Mouse (Mus musculus): ENCODE measurements at regions not wholly inside any gene's neighbourhood (a gene's known extent, or its start where the extent isn't known, plus 50 kb on each side); places are given as distances from the start of the nearest gene placed in this dataset.
"Not testable (repeated sequence)": the region's sequence is repeated elsewhere in the genome, so short reads cannot be mapped to it uniquely, and the experiment has no call there.

DNA sequence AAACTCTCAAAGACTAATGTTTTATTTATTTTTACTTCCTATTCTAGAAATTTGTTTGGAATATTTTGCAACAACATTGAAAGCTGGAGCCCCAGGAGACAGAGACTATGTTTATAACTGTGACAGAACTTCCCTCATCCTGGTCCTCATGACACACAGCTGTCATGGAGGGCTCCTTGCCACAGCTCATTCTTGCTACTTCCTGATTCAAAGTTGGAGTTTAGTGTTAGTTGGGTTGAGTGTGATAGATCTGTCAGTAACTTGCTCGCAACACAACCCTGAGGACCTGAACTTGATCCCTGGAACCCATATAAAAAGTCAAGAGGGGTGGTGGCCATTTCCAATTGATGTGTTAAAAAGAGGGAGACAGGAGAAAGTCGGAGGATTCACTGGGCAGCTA is 328.3 kb upstream of the Nox3 start:
- no peak for ATAC-seq (ENCODE audit: extremely low read depth, insufficient number of reproducible peaks, low FRiP score, poor library complexity, severe bottlenecking)

DNA sequence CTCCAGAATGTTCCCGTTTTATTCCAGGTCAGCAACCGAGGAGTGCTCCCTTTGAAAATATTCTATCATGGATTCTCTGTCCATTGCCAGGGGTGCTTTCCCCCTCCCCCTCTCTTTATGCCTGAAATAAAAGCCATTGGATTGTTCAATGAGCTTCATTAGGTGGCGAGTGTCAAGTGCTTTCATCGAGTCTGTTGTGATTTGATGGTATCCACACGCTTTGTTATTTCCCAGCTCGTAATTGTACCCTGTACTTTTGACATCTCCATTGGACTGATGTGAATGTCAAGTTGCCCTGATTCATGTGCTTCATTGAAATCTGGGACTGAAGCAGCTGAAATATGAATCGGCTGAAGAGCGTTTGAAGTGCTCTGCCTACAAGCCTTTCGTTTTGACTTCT is 333.1 kb upstream of the Nox3 start:
- ATAC-seq (ENCODE audit: extremely low read depth, insufficient number of reproducible peaks, low FRiP score, poor library complexity, severe bottlenecking) = no peak

DNA sequence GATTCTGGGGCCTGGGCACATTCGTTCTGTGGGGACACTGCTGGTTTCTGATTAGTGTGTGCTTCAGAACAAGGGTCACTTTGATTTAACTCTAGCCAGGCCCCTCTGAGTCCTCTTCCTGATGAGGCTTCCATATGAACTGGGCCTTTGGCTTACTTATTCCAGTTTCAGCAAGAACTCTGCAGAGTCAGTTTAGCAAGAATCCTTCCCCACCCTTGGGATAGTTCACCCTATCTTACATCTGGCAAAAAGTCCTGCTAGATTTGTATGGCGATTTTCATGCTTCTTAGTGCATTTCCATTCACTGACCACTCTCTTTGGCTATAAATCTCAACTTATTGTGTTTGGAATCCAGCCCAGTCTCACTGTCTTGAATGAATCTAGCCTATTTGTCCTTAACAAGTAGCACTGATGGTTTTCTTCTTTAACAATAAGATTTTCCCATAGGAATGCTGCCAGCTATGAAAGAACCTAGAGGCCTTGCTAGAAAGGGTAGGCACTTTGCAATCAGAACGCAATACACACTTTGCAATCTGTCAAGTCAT is 338.8 kb upstream of the Nox3 start:
- ATAC-seq (ENCODE audit: extremely low read depth, insufficient number of reproducible peaks, low FRiP score, poor library complexity, severe bottlenecking) = no peak

DNA sequence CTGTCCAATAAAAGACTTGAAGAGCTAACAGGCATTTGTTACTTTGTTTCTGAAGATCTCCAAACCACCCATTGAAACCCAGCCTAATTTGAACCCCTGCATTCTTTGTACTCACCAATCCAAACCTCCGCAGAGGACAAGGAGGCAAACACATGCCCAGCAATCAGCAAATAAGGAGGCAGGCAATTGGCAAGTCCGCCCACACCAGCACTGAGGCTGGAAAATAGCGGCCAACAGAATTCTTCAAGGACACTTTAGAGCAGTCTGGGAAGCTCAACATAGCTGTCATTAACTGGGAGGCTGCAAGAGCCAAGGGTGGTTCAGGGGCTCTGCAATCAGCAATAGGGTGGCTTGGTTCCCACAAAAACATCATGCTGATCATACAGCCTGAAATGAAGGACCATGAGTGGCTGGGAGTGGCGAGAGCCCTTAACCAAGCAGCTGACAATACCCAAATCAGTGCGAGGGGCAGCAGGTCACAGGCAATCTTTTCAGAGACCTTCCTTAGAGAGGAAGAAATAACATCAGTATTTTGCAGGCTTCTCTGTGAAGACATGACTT is 344.1 kb upstream of the Nox3 start:
- ATAC-seq (ENCODE audit: extremely low read depth, insufficient number of reproducible peaks, low FRiP score, poor library complexity, severe bottlenecking) = no peak

DNA sequence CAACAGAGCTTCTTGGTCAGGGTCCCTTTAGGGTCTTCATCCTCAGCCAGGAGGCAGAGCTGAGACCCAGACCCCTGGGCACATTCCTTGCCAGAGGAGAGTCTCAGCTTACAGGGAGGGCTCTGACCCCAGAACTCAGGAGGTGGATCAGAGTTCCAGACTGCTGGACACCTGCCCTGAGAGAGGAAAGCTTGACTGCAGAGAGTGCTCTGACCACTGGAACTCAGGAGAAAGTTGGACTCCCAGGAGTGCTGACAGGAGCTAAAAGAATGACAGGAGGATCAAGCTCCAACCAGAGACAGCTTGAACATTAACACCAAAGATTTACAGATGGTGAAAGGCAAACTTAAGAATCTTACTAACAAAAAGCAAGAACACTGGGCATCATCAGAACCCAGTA is 364.1 kb upstream of the Nox3 start:
- ATAC-seq (ENCODE audit: extremely low read depth, insufficient number of reproducible peaks, low FRiP score, poor library complexity, severe bottlenecking) = not testable (repeated sequence)

DNA sequence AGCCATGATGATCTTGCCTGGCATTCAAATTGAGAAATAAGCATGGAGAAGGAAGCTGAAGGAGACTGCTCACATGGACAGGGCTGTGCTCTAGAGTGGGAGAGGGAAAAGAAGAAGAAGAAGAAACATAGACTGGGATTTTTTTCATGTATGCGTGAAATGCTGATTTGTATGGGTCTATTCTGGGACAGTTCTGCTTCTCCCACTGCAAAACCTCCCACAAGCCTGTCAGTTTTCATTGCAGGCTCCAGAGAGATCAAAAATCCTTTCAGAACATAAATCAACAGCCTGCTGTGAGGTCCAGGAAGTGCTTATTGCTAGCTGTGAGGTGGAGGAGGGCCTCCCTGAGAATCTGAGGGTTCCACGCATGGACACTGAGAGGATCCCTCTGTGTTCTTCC is 377.3 kb upstream of the Nox3 start:
- no peak for ATAC-seq (ENCODE audit: extremely low read depth, insufficient number of reproducible peaks, low FRiP score, poor library complexity, severe bottlenecking)

DNA sequence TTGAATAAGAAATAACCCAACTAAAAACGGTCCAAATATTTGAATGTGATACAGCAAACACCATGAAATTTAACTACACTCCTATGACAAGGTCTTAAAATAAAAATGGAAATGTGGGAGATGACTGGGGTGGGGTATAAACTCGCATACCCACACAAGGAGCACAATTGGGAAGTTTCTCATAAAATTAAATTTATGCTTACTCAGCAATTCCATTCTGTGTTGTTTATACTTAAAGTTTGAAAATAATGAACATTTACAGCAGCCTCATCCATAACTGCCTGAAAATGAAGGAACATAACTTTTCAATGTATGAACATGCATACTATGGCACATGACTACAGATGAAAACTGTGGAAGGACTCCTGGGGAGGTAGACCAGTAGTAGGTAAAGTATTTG is 384.5 kb upstream of the Nox3 start:
- ATAC-seq (ENCODE audit: extremely low read depth, insufficient number of reproducible peaks, low FRiP score, poor library complexity, severe bottlenecking) = no peak

DNA sequence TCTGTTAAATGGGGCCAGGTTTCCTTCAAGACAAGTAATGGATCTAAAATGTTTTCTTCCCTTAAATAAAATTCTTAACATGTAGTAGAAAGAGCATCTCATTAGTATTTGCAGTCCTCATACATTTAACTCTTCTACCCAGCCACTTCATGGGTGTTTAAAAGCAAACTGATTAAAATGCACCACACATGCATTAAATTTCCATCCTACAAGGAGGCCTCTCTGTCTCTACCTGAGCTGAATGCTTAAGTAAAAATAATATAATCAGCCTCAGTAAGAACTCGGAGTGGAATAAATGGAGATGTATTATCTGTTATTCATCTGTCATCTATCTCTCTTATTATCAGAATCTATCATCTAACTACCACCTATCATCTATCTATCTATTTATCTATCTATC is 398.6 kb upstream of the Nox3 start:
- no peak for ATAC-seq (ENCODE audit: extremely low read depth, insufficient number of reproducible peaks, low FRiP score, poor library complexity, severe bottlenecking)

DNA sequence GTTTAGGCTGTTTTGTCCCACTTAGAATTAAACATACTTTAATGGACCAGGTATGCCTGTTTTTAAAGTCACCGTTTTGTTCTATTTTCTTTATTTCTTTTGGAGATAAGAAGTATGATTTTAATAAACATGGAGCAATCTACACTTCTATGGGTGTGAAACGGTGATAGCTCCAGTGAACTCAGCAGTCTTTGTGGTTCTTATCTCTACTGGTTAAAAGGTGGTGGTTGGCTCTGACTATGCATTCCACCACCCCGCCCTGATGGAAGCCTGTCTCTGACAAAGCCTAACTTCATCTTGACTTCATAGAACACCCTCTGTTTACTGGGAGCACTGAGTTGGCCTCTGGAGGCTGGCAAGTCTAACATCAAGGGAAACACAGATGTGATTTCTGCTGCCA is 407.3 kb upstream of the Nox3 start:
- ATAC-seq (ENCODE audit: extremely low read depth, insufficient number of reproducible peaks, low FRiP score, poor library complexity, severe bottlenecking) = no peak

DNA sequence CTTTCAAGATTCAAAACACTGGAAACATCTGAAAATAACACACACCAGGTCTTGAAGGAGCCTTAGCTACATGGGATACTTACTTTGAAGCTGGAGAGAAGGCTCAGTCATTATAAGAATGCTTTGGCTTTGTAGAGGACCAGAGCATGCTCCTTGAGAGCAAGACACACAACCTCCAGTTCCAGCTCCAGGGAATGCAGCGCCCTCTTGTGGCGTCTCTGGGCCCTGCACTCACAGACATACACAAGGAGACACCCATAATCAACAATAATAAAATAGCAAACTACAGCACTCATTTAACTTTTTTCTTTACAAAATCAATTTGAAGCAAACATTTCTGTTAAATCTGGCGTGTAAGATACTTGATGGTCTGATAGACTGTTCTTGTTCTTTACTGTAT is 413.2 kb upstream of the Nox3 start:
- ATAC-seq (ENCODE audit: extremely low read depth, insufficient number of reproducible peaks, low FRiP score, poor library complexity, severe bottlenecking) = no peak

DNA sequence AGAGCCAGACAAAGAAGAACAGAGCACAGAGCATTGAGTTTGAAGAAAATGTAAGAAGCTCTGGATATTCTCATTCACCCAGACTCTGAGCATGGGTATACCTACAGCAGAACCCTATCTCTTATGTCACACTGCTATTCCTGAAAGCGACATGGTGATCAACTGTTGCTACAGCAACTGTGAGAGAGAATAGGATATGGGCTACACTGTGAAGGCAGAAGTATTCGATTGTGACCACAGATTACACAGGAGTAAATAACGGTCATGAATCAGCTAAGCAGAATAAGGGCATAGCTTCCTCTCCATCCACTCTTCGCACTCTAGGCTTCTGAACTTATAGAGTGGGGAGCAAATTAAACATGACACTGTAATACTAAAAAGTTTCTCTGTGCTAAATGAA is 417.0 kb upstream of the Nox3 start:
- no peak for ATAC-seq (ENCODE audit: extremely low read depth, insufficient number of reproducible peaks, low FRiP score, poor library complexity, severe bottlenecking)

DNA sequence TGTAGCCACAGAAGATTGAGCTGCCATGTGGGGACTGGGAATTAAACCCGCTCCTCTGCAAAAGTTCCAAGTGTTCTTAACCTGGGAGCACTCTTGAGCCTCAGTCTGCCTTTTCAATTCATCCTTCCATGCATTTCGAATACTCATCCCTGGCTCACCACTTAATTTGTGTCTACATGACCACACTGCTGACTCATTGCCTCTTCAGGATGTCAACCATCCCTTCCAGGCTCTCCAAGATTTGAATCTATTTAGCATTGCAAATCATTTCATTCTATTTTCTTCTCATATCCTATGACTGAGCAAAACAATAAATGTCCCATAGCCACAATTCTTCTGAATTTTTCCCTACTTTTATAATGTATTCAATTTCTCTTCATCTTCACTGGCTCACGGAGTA is 420.4 kb upstream of the Nox3 start:
- ATAC-seq (ENCODE audit: extremely low read depth, insufficient number of reproducible peaks, low FRiP score, poor library complexity, severe bottlenecking) = no peak

DNA sequence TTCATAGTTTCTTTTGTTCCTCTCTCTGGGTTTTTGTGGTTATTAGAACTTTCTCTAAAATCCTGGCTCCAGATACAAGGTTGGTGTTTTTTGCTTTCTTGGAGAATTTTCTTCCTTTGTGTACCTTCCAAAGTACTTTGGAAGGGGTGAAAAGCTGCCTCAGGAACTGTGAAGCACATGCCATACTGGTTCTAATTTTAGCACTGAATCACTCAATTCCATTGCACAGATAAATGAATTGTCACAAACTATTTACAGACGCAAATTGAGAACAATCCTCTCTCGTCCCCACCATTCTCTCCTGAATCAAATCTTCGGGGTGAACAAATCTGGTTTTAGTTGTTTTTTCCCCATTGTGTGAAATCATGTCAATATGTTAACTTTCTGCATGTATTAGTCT is 437.6 kb upstream of the Nox3 start:
- no peak for ATAC-seq (ENCODE audit: extremely low read depth, insufficient number of reproducible peaks, low FRiP score, poor library complexity, severe bottlenecking)

DNA sequence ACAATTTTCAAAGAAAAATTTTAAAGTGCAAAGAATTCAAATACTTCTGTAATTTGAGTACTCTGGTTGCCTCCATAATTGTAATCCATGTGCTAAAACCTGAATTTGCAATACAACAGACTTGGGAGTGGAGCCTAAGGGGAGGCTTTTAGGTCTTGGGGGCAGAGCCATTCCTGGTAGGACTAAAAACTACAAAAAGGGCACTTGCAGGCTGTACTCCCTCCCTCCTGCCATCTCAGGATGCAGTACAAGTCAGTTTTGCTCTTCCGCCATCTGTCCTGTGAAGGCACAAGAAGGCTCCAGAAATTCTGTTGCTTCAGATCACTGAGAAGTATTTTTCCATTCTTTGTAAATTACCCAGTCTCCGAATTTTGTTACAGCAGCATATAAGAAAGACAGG is 467.4 kb upstream of the Nox3 start:
- no peak for ATAC-seq (ENCODE audit: extremely low read depth, insufficient number of reproducible peaks, low FRiP score, poor library complexity, severe bottlenecking)

DNA sequence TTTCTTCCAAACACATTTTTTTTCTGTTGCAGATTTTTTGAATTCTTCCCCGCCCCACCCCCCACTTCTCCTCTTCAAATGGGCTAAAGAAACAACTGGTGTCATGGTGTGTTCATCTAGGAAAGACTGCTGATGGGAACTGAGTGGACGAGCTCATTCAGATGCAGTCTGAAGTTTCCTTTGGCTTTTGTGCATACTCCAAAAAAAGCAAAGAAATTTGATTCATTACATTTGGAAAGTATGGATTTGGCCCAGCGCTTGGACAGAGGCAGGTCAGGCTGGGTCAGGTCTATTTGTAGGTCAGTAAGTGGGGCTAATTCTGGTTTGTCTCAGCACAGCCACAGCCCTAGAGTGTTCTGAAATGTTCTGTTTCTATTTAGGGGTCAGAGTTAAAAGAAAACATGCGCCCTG is 477.9 kb upstream of the Nox3 start:
- ATAC-seq (ENCODE audit: extremely low read depth, insufficient number of reproducible peaks, low FRiP score, poor library complexity, severe bottlenecking) = no peak

DNA sequence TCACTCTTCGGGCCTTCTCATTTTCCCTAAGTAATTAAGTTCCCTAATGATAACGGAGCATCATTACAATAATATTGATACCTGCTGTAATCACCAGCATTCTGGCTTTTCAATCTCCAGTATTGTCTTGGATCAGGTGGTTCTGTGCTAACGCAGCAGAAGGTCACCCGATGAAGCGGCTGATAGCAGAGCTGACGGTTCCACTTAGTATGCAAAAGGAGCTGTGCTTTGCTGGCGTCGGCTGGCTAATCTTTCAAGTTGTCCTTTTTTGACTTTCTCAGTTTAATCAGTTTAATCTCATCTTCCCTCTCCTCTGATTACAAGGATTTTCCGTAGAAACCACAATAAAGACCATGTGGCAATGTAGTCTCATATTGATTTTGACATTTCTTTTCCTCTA is 478.9 kb upstream of the Nox3 start:
- ATAC-seq (ENCODE audit: extremely low read depth, insufficient number of reproducible peaks, low FRiP score, poor library complexity, severe bottlenecking) = no peak

DNA sequence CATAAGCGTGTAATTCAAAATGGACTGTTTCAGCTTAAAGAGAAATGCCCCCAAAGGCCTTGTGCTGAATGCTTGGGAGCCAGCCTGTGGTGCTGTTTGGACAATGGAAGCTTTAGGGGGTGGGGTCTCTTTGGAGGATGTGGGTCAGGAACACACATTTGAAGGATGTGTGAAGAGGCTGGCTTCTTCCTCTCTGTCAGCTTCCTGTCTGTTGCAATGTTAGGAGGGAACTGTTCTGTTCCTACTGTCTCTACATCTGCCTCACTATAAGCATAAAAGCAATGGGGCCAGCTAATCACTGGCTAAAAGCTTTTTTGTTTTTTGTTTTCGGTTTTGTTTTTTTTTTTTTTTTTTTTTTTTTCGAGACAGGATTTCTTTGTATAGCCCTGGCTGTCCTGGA is 480.5 kb upstream of the Nox3 start:
- no peak for ATAC-seq (ENCODE audit: extremely low read depth, insufficient number of reproducible peaks, low FRiP score, poor library complexity, severe bottlenecking)

DNA sequence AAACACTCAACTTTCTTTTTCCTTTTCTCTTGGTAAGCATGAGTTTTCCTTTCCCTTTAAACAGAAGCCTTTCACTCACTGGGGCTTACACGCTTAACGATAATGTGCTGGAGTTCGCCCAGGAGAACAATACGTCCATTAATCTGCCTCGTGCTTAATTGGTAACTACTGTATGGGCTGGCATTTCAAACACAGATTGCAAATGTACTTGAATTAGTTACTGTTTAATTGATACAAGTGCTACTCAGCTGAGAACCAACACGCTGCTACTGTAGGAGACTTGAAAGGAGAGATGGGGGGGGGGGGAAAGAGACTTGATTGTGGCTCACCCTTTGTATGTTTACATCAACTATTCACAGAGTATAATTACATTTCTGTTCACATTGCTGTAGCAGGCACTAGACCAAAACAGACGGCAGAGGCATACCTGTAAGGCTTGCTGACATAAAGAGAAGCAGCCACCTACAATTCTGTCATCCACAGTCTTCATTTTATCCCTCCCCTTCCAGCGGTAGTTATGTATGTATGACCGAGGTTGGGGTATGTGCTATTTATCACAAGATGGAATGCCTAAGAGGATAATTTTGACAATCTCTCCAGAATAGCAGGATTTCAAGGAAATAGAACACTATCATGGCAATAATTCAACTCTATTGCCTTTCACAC is 481.6 kb upstream of the Nox3 start:
- no peak for ATAC-seq (ENCODE audit: extremely low read depth, insufficient number of reproducible peaks, low FRiP score, poor library complexity, severe bottlenecking)

DNA sequence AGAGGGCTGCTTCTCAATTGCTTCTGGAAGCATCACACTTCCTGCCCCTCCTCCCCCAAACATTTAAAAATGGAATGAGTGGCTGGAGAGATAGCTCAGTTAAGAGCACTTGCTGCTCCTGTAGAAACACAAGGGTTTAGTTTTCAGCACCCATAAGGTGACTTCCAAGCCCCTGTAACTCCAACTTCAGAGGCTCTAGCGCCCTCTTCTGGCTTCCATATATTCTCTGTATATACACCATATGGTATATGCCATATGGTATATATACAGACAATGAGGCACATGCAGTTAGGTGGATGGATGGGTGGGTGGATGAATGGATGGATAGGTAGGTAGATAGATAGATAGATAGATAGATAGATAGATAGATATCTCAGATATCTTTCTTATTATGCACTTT is 483.2 kb upstream of the Nox3 start:
- ATAC-seq (ENCODE audit: extremely low read depth, insufficient number of reproducible peaks, low FRiP score, poor library complexity, severe bottlenecking) = no peak

DNA sequence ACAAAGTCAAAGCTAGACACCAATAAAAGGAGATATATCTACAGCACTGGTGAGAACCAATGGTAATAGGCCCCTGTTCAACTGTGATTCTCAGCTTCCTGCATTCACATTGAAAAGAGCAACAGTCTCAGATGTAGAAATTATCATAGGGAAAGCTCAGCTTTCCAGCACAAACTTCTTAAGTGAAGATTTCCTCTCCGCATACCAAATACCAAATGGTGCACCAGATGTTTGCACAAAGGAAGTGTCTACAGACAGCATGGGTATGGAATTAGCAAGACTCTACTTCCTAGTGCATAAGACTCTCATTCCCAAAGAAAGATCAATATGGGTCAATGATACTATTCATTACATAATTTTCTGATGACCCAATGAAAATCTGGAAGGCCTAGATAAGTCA is 486.0 kb upstream of the Nox3 start:
- ATAC-seq (ENCODE audit: extremely low read depth, insufficient number of reproducible peaks, low FRiP score, poor library complexity, severe bottlenecking) = no peak

DNA sequence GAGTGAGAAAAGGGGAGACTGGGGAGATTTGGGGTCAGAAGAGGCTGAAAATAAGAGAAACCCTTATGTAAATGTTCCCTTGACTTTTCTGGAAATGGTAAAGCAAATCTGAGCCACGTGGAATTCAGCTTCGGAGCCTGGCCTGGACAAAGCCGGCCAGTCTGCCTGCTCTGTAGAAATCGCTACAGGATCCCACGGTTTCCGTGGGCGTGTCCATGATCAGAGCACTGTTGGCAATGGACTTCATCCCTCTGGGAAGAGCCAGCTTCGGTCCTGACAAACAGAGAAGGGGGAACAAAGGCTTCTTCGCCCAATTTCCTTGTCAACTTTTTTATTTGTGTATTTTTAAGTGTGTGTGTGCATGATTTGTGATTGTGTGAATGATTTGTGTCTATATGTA is 490.7 kb upstream of the Nox3 start:
- ATAC-seq (ENCODE audit: extremely low read depth, insufficient number of reproducible peaks, low FRiP score, poor library complexity, severe bottlenecking) = no peak

Measured in neutrophil, adult 5-6 weeks (primary cell).